Mouse (Mus musculus) kidney, postnatal 0 days (tissue): Measurements from ENCODE around the gene Ckb. TPM values are rescaled to one million over a fixed set of nuclear protein-coding genes. Genes with fewer than 3 reads are reported as not detected.

Source experiments
- ATAC-seq: fragments of 200-750 bp; cut with Nextera tagmentation; replicated peaks from 2 replicates; pipeline ENCODE4 v1.8.0; 2017; ENCODE audit warnings: low read depth, moderate number of reproducible peaks, moderate TSS enrichment, moderate library complexity; ENCODE audit not compliant: low FRiP score
- DNase-seq: peaks from one replicate; pipeline ENCODE4 v3.0.0-alpha.2; 2016; ENCODE audit warnings: low spot score
- H3K27ac ChIP-seq: fragments of 300-500 bp; sonication (generic); 2 replicates; pipeline ENCODE4 v1.5.1; 2014; ENCODE audit warnings: mild to moderate bottlenecking
- H3K27me3 ChIP-seq: fragments of 300-500 bp; sonication (generic); 2 replicates; pipeline ENCODE4 v1.6.1; 2014; ENCODE audit warnings: low read length, mixed read lengths; ENCODE audit not compliant: insufficient read depth
- H3K36me3 ChIP-seq: fragments of 300-500 bp; sonication (generic); 2 replicates; pipeline ENCODE4 v1.6.1; 2014; ENCODE audit warnings: low read length, mixed read lengths; ENCODE audit not compliant: insufficient read depth
- H3K4me1 ChIP-seq: fragments of 300-500 bp; sonication (generic); replicated peaks from 2 replicates; pipeline ENCODE4 v1.6.1; 2014; ENCODE audit warnings: antibody characterized with exemption, low read length, mixed read lengths; ENCODE audit not compliant: insufficient read depth
- H3K4me2 ChIP-seq: fragments of 300-500 bp; sonication (generic); 2 replicates; pipeline ENCODE4 v1.6.1; 2014; ENCODE audit warnings: mild to moderate bottlenecking, low read length, moderate library complexity, mixed read lengths
- H3K4me3 ChIP-seq: fragments of 300-500 bp; sonication (generic); replicated peaks from 2 replicates; pipeline ENCODE4 v1.5.1; 2014; ENCODE audit warnings: low read depth, low read length
- H3K9ac ChIP-seq: fragments of 300-500 bp; sonication (generic); 2 replicates; pipeline ENCODE4 v1.6.1; 2014; ENCODE audit warnings: low read depth, low read length
- H3K9me3 ChIP-seq: fragments of 300-500 bp; sonication (generic); replicated peaks from 2 replicates; pipeline ENCODE4 v1.6.1; 2016; ENCODE audit warnings: low read length, inconsistent platforms, mixed read lengths
- CTCF ChIP-seq: IDR thresholded peaks from 2 replicates; pipeline ENCODE4 v1.5.1; 2016; ENCODE audit warnings: antibody characterized with exemption, low read depth, mild to moderate bottlenecking, moderate library complexity
- WGBS: fragments of 180-500 bp; shearing (Covaris S2); extraction: QIAGEN DNeasy Blood & Tissue Kit; methylation state at CpG from one replicate; pipeline ENCODE4 v1.1.7; 2014; 5-methylcytosine and 5-hydroxymethylcytosine counted together
- polyA plus RNA-seq: library from polyadenylated mRNA; unstranded; fragments of >200 nt; fragmentation: Nextera tagmentation; extraction: Ambion mirVana; gene quantifications from 2 replicates; pipeline ENCODE4 v1.2.1, GENCODE M21; 2015

The Ckb gene
- polyA plus RNA-seq, 1 experiment from 2014 or later: 135 TPM

DNA sequence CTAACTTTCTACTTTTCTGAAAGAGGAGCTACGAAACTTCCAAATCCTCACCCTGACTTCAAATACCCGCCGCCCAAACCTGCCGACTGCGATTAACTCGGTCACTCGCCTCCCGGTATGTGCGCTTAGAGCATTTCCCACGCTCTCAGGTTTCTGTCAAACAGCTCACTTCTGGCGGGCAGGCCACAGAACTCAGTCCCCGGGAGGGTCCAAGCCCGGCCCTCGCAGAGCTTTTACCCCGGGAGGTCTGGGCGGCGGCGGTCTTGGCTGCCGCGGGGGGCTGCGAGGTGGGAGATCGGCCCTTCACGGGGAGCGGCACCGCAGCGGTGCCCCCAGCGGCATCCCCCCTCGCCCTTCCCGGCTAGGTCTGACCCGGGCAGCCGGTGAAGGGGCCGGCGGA, 40.3 kb upstream of the Ckb start:
- peaks cover 12% of the 10 kb centered on the region for H3K4me1 ChIP-seq
- ATAC-seq (no peak; the same call in none of the 2 replicates), DNase-seq (no peak)
- H3K9me3 ChIP-seq: no peaks in the 10 kb centered on the region
- H3K36me3 ChIP-seq: peaks cover 21% of the 10 kb centered on the region
- peak overlapping the region; percentile 85 for H3K27ac ChIP-seq
- peak overlapping the region; percentile 97 for H3K4me3 ChIP-seq
- WGBS: under 1% methylated on average over 25 of the region's 33 CpGs
- H3K4me2 ChIP-seq: peak overlapping the region; percentile 84
- no peak for TF ChIP-seq CTCF
- no peaks in the 10 kb centered on the region for H3K27me3 ChIP-seq
- peak overlapping the region; percentile 96 for H3K9ac ChIP-seq

GRCm38 (mm10) chr12:111710091-111710490, 38.0 kb upstream of the Ckb start:
- WGBS: 91% methylated on average over 10 of the region's 10 CpGs
- H3K4me2 ChIP-seq: no peak overlapping the region
- H3K27ac ChIP-seq: no peak overlapping the region
- H3K27me3 ChIP-seq: no peaks in the 10 kb centered on the region
- peaks cover 12% of the 10 kb centered on the region for H3K4me1 ChIP-seq
- H3K9ac ChIP-seq: no peak overlapping the region
- ATAC-seq (no peak), DNase-seq (no peak)
- peaks cover 21% of the 10 kb centered on the region for H3K36me3 ChIP-seq
- no peak overlapping the region for H3K4me3 ChIP-seq
- no peak for TF ChIP-seq CTCF
- H3K9me3 ChIP-seq: no peaks in the 10 kb centered on the region

DNA sequence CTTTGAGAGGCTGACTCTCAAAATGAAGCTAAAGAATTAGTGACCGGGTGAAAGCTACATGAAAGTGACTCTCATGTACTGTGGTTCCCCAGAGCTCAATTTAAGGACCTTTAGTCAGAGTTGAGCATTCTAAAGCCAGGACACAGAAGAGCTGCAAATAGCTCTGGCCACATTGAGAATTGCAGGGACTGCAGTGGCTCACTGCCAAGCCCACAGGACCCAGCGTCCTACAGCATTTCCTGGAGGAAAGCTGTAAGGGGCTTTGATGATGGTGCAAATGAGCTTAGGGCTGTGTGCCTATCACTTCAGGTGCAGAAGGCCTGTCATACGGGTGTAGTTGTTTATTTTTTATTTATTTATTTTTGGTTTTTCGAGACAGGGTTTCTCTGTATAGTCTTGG, 36.0 kb upstream of the Ckb start:
- peaks cover 21% of the 10 kb centered on the region for H3K36me3 ChIP-seq
- TF ChIP-seq CTCF: no peak

GRCm38 (mm10) chr12:111705186-111705973, 33.2 kb upstream of the Ckb start:
- peaks cover 17% of the 10 kb centered on the region for H3K36me3 ChIP-seq
- WGBS: 28% methylated on average over 15 of the region's 15 CpGs
- TF ChIP-seq CTCF: no peak
- no peaks in the 10 kb centered on the region for H3K9me3 ChIP-seq
- H3K9ac ChIP-seq: no peak overlapping the region
- H3K27me3 ChIP-seq: no peaks in the 10 kb centered on the region
- ATAC-seq: peak; percentile 37
- no peak overlapping the region for H3K4me2 ChIP-seq
- peak overlapping the region; percentile 58 for H3K27ac ChIP-seq
- no peak for DNase-seq
- H3K4me3 ChIP-seq: no peak overlapping the region
- no peaks in the 10 kb centered on the region; the same call in 1 of the 2 replicates for H3K4me1 ChIP-seq

More for the DNA sequence above, 36.0 kb upstream of the Ckb start:
- DNase-seq (no peak), ATAC-seq (no peak)
- H3K27me3 ChIP-seq: no peaks in the 10 kb centered on the region
- WGBS: 73% methylated on average over 4 of the region's 4 CpGs
- H3K9me3 ChIP-seq: no peaks in the 10 kb centered on the region
- peaks cover 10% of the 10 kb centered on the region for H3K4me1 ChIP-seq
- H3K27ac ChIP-seq: no peak overlapping the region
- H3K9ac ChIP-seq: no peak overlapping the region
- H3K4me3 ChIP-seq: no peak overlapping the region
- H3K4me2 ChIP-seq: no peak overlapping the region

GRCm38 (mm10) chr12:111704609-111705008, 32.5 kb upstream of the Ckb start:
- Histone ChIP-seq H3K9me3 (no peaks in the 10 kb centered on the region), H3K36me3 (peaks cover 9% of the 10 kb centered on the region), H3K9ac (no peak overlapping the region), H3K27ac (peak overlapping the region; percentile 58), H3K4me3 (no peak overlapping the region), H3K4me1 (no peaks in the 10 kb centered on the region; the same call in 1 of the 2 replicates), H3K4me2 (no peak overlapping the region), H3K27me3 (no peaks in the 10 kb centered on the region)
- TF ChIP-seq CTCF: no peak
- DNase-seq (no peak), ATAC-seq (0 out of 2 replicates have a peak, but pooled peaks have one; percentile 30)
- 23% methylated on average over 9 of the region's 9 CpGs for WGBS

GRCm38 (mm10) chr12:111703301-111703700, 31.2 kb upstream of the Ckb start:
- no peak overlapping the region for H3K4me2 ChIP-seq
- DNase-seq: no peak
- H3K9me3 ChIP-seq: no peaks in the 10 kb centered on the region
- H3K27ac ChIP-seq: no peak overlapping the region
- H3K27me3 ChIP-seq: no peaks in the 10 kb centered on the region
- WGBS: 53% methylated on average over 3 of the region's 3 CpGs
- no peak for TF ChIP-seq CTCF
- H3K9ac ChIP-seq: no peak overlapping the region
- ATAC-seq: no peak
- H3K36me3 ChIP-seq: no peaks in the 10 kb centered on the region
- H3K4me3 ChIP-seq: no peak overlapping the region
- H3K4me1 ChIP-seq: no peaks in the 10 kb centered on the region; the same call in 1 of the 2 replicates
